Mouse (Mus musculus): ENCODE results near the gene Gad1.
"Not testable (repeated sequence)": the region's sequence is repeated elsewhere in the genome, so short reads cannot be mapped to it uniquely, and the experiment has no call there.

Gene Gad1

GRCm38 (mm10) chr2:70552772-70553171, at the start of gene Gad1:
Gene Gad1, plus strand, starts transcription at chr2:70553072.
- DNase-seq, result no peak

- no peak for DNase-seq
These were observed 49.4 kb upstream of the Gad1 start for GRCm38 (mm10) chr2:70503436-70503835.

GRCm38 (mm10) chr2:70505229-70505628, 47.6 kb upstream of the Gad1 start:
- DNase-seq, result no peak

- no peak for DNase-seq
These were observed 47.0 kb upstream of the Gad1 start for GRCm38 (mm10) chr2:70505896-70506295.

- no peak for DNase-seq
These were observed 46.5 kb upstream of the Gad1 start for GRCm38 (mm10) chr2:70506372-70506771.

GRCm38 (mm10) chr2:70508496-70508895, 44.4 kb upstream of the Gad1 start, which contains the start of gene Erich2:
Gene Erich2, plus strand, starts transcription at chr2:70508819.
- no peak for DNase-seq

- peak; percentile 52 for DNase-seq
These were observed 43.7 kb upstream of the Gad1 start for GRCm38 (mm10) chr2:70509021-70509632.

- DNase-seq, result not testable (repeated sequence)
These were observed 14.6 kb upstream of the Gad1 start for GRCm38 (mm10) chr2:70538283-70538682.

- no peak for DNase-seq
These were observed 2.2 kb upstream of the Gad1 start for GRCm38 (mm10) chr2:70550671-70551070.

- no peak for DNase-seq
These were observed 1.4 kb upstream of the Gad1 start for GRCm38 (mm10) chr2:70551446-70551845.

- DNase-seq, result no peak
These were observed 739 bp upstream of the Gad1 start for GRCm38 (mm10) chr2:70552067-70552598.

- no peak for DNase-seq
These were observed 954 bp downstream of the Gad1 start for GRCm38 (mm10) chr2:70553826-70554225.

GRCm38 (mm10) chr2:70558112-70558842, 5.4 kb downstream of the Gad1 start:
- DNase-seq, result peak; percentile 73

- no peak for DNase-seq
These were observed 6.1 kb downstream of the Gad1 start for GRCm38 (mm10) chr2:70558843-70559451.

- DNase-seq, result no peak
These were observed 6.6 kb downstream of the Gad1 start for GRCm38 (mm10) chr2:70559520-70559919.

GRCm38 (mm10) chr2:70561077-70561795, 8.4 kb downstream of the Gad1 start:
- DNase-seq, result peak; percentile 50

GRCm38 (mm10) chr2:70562011-70562491, 9.2 kb downstream of the Gad1 start:
- peak; percentile 53 for DNase-seq

- DNase-seq, result no peak
These were observed 9.7 kb downstream of the Gad1 start for GRCm38 (mm10) chr2:70562611-70562980.

- no peak for DNase-seq
These were observed 10.3 kb downstream of the Gad1 start for GRCm38 (mm10) chr2:70562981-70563671.

GRCm38 (mm10) chr2:70563721-70564645, 11.1 kb downstream of the Gad1 start:
- DNase-seq, result no peak

- no peak for DNase-seq
These were observed 11.9 kb downstream of the Gad1 start for GRCm38 (mm10) chr2:70564646-70565315.

Measured in right cerebral cortex, postnatal 25 days (tissue).